Mouse (Mus musculus) liver, embryonic 16.5 days (tissue): ENCODE measurements around the gene Dnajc15. TPM values are rescaled to one million over a fixed set of nuclear protein-coding genes. Genes with fewer than 3 reads are reported as not detected.

Experiments used
- ATAC-seq: fragments of 200-750 bp; cut with Nextera tagmentation; 2 replicates; pipeline ENCODE4 v1.8.0; 2017; ENCODE audit warnings: low read depth, mild to moderate bottlenecking, moderate number of reproducible peaks, moderate library complexity
- H3K27ac ChIP-seq: fragments of 300-500 bp; sonication (generic); 2 replicates; pipeline ENCODE4 v1.5.1; 2014; ENCODE audit warnings: mild to moderate bottlenecking, low read length
- H3K27me3 ChIP-seq: fragments of 300-500 bp; sonication (generic); 2 replicates; pipeline ENCODE4 v1.6.1; 2014; ENCODE audit warnings: low read depth, low read length, mixed read lengths; ENCODE audit not compliant: control insufficient read depth, insufficient read depth
- H3K36me3 ChIP-seq: fragments of 300-500 bp; sonication (generic); 2 replicates; pipeline ENCODE4 v1.6.1; 2014; ENCODE audit warnings: mild to moderate bottlenecking; ENCODE audit not compliant: control insufficient read depth, insufficient read depth
- H3K4me1 ChIP-seq: fragments of 300-500 bp; sonication (generic); 2 replicates; pipeline ENCODE4 v1.6.1; 2014; ENCODE audit warnings: low read depth, low read length, mixed read lengths; ENCODE audit not compliant: control insufficient read depth
- H3K4me2 ChIP-seq: fragments of 300-500 bp; sonication (generic); 2 replicates; pipeline ENCODE4 v1.6.1; 2014; ENCODE audit warnings: low read depth, low read length, mixed read lengths
- H3K4me3 ChIP-seq: fragments of 300-500 bp; sonication (generic); 2 replicates; pipeline ENCODE4 v1.5.1; 2014; ENCODE audit warnings: low read depth, mild to moderate bottlenecking, low read length
- H3K9ac ChIP-seq: fragments of 300-500 bp; sonication (generic); 2 replicates; pipeline ENCODE4 v1.6.1; 2014; ENCODE audit warnings: low read depth, low read length
- H3K9me3 ChIP-seq: fragments of 300-500 bp; sonication (generic); replicated peaks from 2 replicates; pipeline ENCODE4 v1.6.1; 2016; ENCODE audit warnings: low read length; ENCODE audit not compliant: control insufficient read depth
- WGBS: fragments of 180-500 bp; shearing (Covaris S2); extraction: QIAGEN DNeasy Blood & Tissue Kit; methylation state at CpG from one replicate; pipeline ENCODE4 v1.1.7; 2014; ENCODE audit not compliant: insufficient replicate concordance; 5-methylcytosine and 5-hydroxymethylcytosine counted together
- polyA plus RNA-seq: library from polyadenylated mRNA; unstranded; fragments of >200 nt; fragmentation: Nextera tagmentation; extraction: Ambion mirVana; gene quantifications from 2 replicates; pipeline ENCODE4 v1.2.1, GENCODE M21; 2015

Dnajc15 gene
- polyA plus RNA-seq, 1 experiment from 2014 or later: 33.3 TPM

DNA sequence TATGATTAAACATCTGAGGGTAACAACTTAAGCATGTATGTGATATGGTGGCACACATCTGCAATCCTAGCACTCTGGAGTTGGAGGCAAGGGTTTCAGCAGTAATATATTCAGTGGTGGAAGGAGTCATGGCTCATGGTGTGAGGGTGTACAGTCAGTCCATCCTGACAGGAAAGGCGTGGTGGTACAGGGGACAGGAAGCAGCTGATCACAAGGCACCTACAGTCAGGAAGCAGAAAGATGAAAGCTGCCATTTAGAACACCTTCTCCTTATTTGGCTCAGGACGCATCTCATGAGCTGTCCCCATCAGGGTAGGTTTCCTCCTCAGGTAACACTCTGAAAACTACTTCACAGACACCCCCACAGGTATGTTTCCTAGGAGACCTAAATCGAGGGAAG is 4.0 kb downstream of the Dnajc15 start:
- ATAC-seq: no peak
- no peak overlapping the region for H3K27ac ChIP-seq
- H3K9me3 ChIP-seq: no peaks in the 10 kb centered on the region
- H3K4me3 ChIP-seq: no peak overlapping the region
- peaks cover 2% of the 10 kb centered on the region for H3K4me1 ChIP-seq
- 48% methylated on average over 3 of the region's 3 CpGs for WGBS
- H3K9ac ChIP-seq: no peak overlapping the region
- H3K27me3 ChIP-seq: no peaks in the 10 kb centered on the region
- H3K4me2 ChIP-seq: no peak overlapping the region
- no peaks in the 10 kb centered on the region for H3K36me3 ChIP-seq

DNA sequence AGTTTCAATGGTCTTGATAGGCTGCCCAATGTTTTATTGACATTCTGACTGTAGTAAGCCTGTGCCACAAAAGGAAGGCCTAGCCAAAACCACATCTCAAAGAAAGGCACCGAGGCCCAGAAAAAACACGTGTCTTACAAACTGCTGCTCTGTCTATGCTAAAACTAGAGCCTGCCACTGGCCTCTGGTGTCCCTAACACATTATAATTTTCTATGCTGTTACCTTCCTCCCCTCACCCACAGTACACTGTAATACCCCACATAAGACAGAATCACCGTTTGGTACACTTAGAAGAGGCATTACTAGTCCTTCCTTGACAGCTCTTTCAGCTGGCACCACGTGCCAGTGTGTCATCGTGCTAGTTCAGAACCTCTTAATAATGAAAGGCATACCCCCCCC is 7.3 kb downstream of the Dnajc15 start:
- Histone ChIP-seq H3K27me3 (no peaks in the 10 kb centered on the region), H3K4me1 (no peaks in the 10 kb centered on the region), H3K9me3 (no peaks in the 10 kb centered on the region), H3K36me3 (no peaks in the 10 kb centered on the region), H3K9ac (no peak overlapping the region), H3K27ac (no peak overlapping the region), H3K4me2 (no peak overlapping the region), H3K4me3 (no peak overlapping the region)
- WGBS: 58% methylated on average over 5 of the region's 5 CpGs
- no peak for ATAC-seq

DNA sequence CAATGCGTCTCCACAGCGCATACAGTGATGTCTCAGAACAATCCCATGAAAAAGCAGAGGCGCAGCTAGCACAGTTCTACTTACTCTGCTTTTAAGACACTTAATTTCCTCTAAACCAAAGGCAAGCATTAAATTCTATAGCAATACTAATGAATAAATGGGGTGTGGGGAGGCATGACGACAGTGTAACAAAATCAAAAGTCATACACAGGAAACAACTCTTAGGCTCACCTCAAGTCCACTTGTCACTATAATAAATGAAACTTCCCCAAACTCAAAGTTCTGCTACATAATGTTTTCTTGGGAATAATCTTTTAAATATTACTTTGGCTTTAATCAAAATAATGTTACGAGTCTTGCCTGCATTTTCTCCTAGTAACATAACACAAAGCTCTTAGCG is 10.4 kb downstream of the Dnajc15 start:
- no peaks in the 10 kb centered on the region for H3K36me3 ChIP-seq
- no peak overlapping the region for H3K27ac ChIP-seq
- no peak overlapping the region for H3K9ac ChIP-seq
- no peaks in the 10 kb centered on the region for H3K27me3 ChIP-seq
- H3K4me3 ChIP-seq: no peak overlapping the region
- WGBS: 75% methylated on average over 6 of the region's 6 CpGs
- H3K4me2 ChIP-seq: no peak overlapping the region
- H3K9me3 ChIP-seq: no peaks in the 10 kb centered on the region
- no peak for ATAC-seq
- H3K4me1 ChIP-seq: no peaks in the 10 kb centered on the region

DNA sequence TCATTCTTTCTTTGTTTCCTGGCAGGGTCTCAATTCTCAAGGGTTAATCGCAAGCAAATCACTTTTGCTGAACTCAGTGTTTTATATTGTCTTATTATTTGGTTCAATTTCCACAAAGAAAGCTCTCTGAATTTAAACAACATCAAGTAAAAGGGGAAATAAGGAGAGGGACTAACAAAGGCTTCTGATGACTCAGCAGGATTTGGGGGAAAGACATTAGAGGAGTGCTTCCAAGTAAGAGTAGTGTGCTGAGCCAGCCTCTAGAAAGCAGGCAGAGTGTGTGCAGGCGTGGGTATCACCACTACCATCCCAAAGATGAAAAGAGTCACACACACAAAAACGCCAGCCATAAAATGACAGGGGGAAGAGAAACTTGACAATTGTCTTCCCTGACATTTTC is 10.9 kb downstream of the Dnajc15 start:
- no peak overlapping the region for H3K4me2 ChIP-seq
- no peak overlapping the region for H3K27ac ChIP-seq
- H3K36me3 ChIP-seq: no peaks in the 10 kb centered on the region
- no peak overlapping the region for H3K9ac ChIP-seq
- no peak for ATAC-seq
- H3K4me1 ChIP-seq: no peaks in the 10 kb centered on the region
- 57% methylated on average over 3 of the region's 3 CpGs for WGBS
- no peaks in the 10 kb centered on the region for H3K27me3 ChIP-seq
- no peaks in the 10 kb centered on the region for H3K9me3 ChIP-seq
- H3K4me3 ChIP-seq: no peak overlapping the region

DNA sequence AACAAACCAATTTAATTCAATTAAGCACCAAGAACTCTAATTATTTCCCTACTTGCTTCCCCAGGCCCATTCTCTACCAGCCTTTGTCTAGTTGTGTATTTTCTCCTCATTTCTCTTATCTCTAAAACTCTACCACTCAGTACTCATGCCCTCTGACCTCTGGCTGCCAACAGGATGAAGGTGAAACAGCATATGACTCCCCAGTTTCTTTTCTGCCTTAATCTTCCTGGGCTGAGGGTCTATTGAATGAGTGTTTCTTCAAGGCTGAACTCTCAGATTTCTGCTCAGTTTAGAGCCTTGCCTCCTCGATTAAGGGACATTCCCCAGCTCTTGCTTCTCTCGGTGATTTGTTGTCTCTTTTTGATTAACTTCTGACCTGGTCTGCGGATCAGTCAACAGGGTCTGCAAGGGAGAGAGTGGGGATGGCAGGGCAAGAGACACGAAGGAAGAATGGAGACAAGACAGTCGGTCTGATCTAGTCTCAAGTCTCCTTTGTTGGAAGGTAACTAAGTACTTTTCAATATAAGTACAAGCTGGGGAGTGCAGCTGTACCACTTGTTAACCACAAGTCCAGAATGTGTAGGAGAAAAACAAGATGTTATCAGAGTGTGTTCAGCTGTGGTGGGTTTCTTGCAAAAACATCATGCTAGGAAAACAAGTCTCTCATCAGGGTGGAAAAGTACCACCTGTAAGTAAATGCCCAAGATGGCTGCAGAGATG is 13.9 kb downstream of the Dnajc15 start:
- 44% methylated on average over 5 of the region's 5 CpGs for WGBS
- no peaks in the 10 kb centered on the region for H3K36me3 ChIP-seq
- no peak for ATAC-seq
- H3K4me2 ChIP-seq: no peak overlapping the region
- no peak overlapping the region for H3K9ac ChIP-seq
- H3K4me3 ChIP-seq: no peak overlapping the region
- H3K4me1 ChIP-seq: no peaks in the 10 kb centered on the region
- no peaks in the 10 kb centered on the region for H3K9me3 ChIP-seq
- H3K27ac ChIP-seq: no peak overlapping the region
- H3K27me3 ChIP-seq: no peaks in the 10 kb centered on the region

DNA sequence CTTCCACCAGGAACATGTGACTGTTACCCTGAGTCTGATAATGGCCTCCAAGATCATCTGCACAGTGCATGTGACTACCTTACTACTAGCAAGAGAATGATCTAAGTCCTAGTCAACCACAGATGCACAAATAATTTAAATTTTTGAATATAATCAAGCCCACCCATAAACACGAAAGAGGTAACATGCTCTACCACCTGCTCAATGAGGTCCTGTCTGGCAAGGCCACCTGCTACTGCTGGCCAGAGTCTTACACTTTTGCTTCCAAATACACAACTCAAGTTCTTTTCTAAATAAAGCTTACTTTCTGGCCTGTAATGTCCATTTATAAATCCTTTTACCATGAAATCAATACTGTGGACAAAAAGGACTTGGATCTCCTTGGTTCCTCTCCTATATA is 15.0 kb downstream of the Dnajc15 start:
- 67% methylated on average over 1 of the region's 1 CpGs for WGBS
- H3K27me3 ChIP-seq: no peaks in the 10 kb centered on the region
- no peak for ATAC-seq
- H3K9ac ChIP-seq: no peak overlapping the region
- H3K27ac ChIP-seq: no peak overlapping the region
- no peaks in the 10 kb centered on the region for H3K36me3 ChIP-seq
- no peaks in the 10 kb centered on the region for H3K9me3 ChIP-seq
- H3K4me1 ChIP-seq: no peaks in the 10 kb centered on the region
- no peak overlapping the region for H3K4me3 ChIP-seq
- no peak overlapping the region for H3K4me2 ChIP-seq

DNA sequence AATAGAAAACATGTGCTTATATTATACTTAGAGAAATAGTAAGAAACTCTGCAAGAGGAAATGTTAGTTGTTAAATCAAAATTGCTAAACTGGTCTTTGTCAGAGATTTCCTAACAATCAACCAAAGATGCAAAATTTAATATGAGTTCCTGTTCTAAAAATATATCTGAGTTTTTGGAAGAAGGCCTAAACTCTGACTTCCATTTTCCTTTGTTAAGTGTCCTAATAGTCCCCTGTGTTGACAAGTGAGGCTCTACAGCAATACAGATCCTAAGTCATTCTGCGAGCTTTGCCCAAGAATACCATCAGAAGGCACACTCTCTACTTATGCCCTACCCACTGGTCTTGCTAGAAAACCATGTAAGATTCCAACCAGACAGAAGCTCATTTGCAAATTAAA is 21.0 kb downstream of the Dnajc15 start:
- no peaks in the 10 kb centered on the region for H3K27me3 ChIP-seq
- no peak overlapping the region for H3K27ac ChIP-seq
- H3K9me3 ChIP-seq: no peaks in the 10 kb centered on the region
- ATAC-seq: no peak
- H3K4me1 ChIP-seq: no peaks in the 10 kb centered on the region
- H3K36me3 ChIP-seq: no peaks in the 10 kb centered on the region
- no peak overlapping the region for H3K9ac ChIP-seq
- no peak overlapping the region for H3K4me2 ChIP-seq
- no peak overlapping the region for H3K4me3 ChIP-seq
- 83% methylated on average over 1 of the region's 1 CpGs for WGBS

DNA sequence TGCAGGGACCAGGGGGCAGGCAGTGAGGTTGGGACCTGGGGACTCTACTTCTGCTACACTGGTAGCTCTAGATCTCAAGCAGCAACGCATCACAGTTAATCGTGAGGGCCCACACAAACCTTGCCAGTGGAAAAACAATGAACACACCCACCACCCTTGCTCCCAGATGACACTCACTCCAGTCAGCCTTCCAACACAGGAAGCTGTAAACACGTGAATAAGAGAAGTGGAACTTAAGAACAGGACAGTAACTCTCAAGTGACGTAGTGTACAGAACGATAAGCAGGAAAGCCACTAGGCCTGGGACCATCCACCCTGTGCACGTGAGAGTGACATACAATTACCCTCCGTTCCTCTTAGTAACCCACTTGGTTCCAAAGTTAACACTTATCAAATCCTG is 25.1 kb downstream of the Dnajc15 start:
- Histone ChIP-seq H3K27me3 (no peaks in the 10 kb centered on the region), H3K4me2 (no peak overlapping the region), H3K9ac (no peak overlapping the region), H3K4me3 (no peak overlapping the region), H3K27ac (no peak overlapping the region), H3K4me1 (no peaks in the 10 kb centered on the region; the same call in 1 of the 2 replicates), H3K9me3 (no peaks in the 10 kb centered on the region), H3K36me3 (no peaks in the 10 kb centered on the region)
- 37% methylated on average over 7 of the region's 7 CpGs for WGBS
- ATAC-seq: no peak

DNA sequence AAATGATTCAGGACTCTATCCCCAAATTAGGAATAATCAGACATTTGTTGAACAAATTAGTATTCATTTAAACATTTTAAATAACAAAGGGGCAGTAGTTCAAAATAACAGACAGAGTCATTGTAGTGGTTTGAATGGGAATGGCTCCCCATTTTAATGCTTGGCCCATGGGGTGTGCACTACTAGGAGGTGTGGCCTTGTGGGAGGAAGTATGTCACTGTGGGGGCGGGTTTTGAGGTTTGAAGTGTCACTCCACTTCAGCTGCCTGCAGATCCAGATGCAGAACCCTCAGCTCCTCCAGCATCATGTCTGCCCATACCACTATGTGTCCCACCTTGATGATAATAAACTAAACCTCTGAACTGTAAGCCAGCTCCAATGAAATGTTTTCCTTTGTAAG is 26.6 kb downstream of the Dnajc15 start:
- Histone ChIP-seq H3K9me3 (no peaks in the 10 kb centered on the region), H3K9ac (no peak overlapping the region), H3K27me3 (no peaks in the 10 kb centered on the region), H3K4me1 (no peaks in the 10 kb centered on the region; the same call in 1 of the 2 replicates), H3K4me3 (no peak overlapping the region), H3K4me2 (no peak overlapping the region), H3K27ac (no peak overlapping the region), H3K36me3 (no peaks in the 10 kb centered on the region)
- no peak for ATAC-seq
- 56% methylated on average over 1 of the region's 1 CpGs for WGBS
